Mouse (Mus musculus) thymus, adult 2 months (tissue): ENCODE results near the gene 6430628N08Rik. TPM values are rescaled to one million over a fixed set of nuclear protein-coding genes. Genes with fewer than 3 reads are reported as not detected.

ENCODE experiments used
- DNase-seq: peaks from one replicate; pipeline ENCODE4 v3.0.0; 2021
- H3K27ac ChIP-seq: fragments of 200-500 bp; 2 replicates; pipeline ENCODE4 v1.5.1; 2012; ENCODE audit warnings: low read length, control low read depth; ENCODE audit not compliant: control insufficient read depth, insufficient read depth
- H3K27me3 ChIP-seq: fragments of 200-500 bp; 2 replicates; pipeline ENCODE4 v1.6.1; 2012; ENCODE audit warnings: mild to moderate bottlenecking, low read length, moderate library complexity, mixed read lengths; ENCODE audit not compliant: control insufficient read depth, insufficient read depth
- H3K36me3 ChIP-seq: fragments of 200-500 bp; 2 replicates; pipeline ENCODE4 v1.6.1; 2012; ENCODE audit warnings: mild to moderate bottlenecking, low read length, moderate library complexity; ENCODE audit not compliant: control insufficient read depth, insufficient read depth
- H3K4me1 ChIP-seq: fragments of 200-500 bp; replicated peaks from 2 replicates; pipeline ENCODE4 v1.6.1; 2012; ENCODE audit warnings: low read length; ENCODE audit not compliant: control insufficient read depth, insufficient read depth
- H3K4me3 ChIP-seq: fragments of 200-500 bp; 2 replicates; pipeline ENCODE4 v1.5.1; 2012; ENCODE audit warnings: mild to moderate bottlenecking, low read length, control low read depth, moderate library complexity; ENCODE audit not compliant: control insufficient read depth, insufficient read depth
- CTCF ChIP-seq: fragments of 200-500 bp; IDR thresholded peaks from 2 replicates; pipeline ENCODE4 v1.5.1; 2012; ENCODE audit warnings: mild to moderate bottlenecking, control low read depth, low read length, moderate library complexity, borderline replicate concordance; ENCODE audit not compliant: control insufficient read depth, poor library complexity, insufficient read depth; ENCODE audit errors: extremely low read depth
- POLR2A ChIP-seq: fragments of 200-500 bp; IDR thresholded peaks from 2 replicates; pipeline ENCODE4 v1.6.1; 2012; ENCODE audit warnings: mild to moderate bottlenecking, low read length, control low read depth, moderate library complexity; ENCODE audit not compliant: control insufficient read depth, poor library complexity, insufficient read depth; ENCODE audit errors: extremely low read depth
- WGBS: fragments of 180-500 bp; shearing (Covaris S2); methylation state at CpG from one replicate; pipeline ENCODE4 v1.1.7; 2018; 5-methylcytosine and 5-hydroxymethylcytosine counted together
- polyA plus RNA-seq: library from polyadenylated mRNA; depleted of rRNA; stranded (reverse); fragments of >200 nt; gene quantifications from 2 replicates; pipeline ENCODE4 v1.2.3, GENCODE M21; 2012; rRNA removed

6430628N08Rik gene
- polyA plus RNA-seq, 1 experiment, result not detected

DNA sequence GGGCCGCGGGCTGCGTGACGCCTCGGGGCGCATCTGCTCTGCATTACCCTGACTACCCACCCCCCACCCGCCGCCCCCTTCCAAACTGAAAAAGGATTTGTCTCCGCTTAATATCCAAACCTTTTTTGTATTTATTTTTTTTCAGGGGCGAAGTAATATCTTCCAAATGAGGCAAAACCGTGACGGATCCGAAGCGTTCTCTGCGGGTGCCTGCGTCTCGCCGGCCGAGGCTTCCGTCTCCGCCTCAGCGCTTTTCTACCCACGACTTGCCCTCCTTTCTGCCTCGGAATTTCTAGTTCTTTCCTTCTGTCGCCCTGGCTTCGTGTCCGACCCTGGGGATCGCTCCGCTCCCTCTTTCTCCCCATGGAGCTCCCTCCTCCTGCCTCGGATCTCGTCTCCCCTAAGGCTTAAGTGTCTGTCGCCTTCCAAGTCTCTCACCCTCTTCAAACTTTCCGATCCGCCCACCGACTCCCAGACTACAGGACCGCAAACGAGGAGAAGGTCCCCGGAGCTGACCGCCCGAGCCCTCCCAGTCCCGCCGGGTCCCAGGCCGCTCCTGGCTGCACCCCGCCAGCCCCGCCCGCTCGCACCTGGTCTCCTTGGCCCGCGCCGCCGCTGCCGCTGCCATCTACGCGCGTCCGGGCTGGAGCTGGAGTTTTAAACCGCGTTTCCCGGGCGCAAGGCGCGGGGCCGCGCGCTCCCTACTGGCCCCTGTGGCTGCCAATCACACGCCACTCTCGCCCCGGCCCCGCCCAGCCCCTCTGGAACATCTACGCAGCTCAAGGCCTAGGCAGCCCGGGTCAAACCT lies 49.0 kb downstream of the 6430628N08Rik start, which contains the start of gene Dmbx1:
Dmbx1 (minus strand) TSS at position 632 of the 808 bp plus-strand sequence.
- Histone ChIP-seq H3K36me3 (no peaks in the 10 kb centered on the region), H3K27ac (no peak within 1 kb of the TSS), H3K4me1 (peaks cover 3% of the 10 kb centered on the region; the same call in 1 of the 2 replicates), H3K27me3 (peaks cover 31% of the 10 kb centered on the region), H3K4me3 (no peak within 1 kb of the TSS)
- DNase-seq, result no peak
- no peak for TF ChIP-seq POLR2A
- no peak for TF ChIP-seq CTCF
- WGBS, result 2% methylated on average over 71 of the region's 71 CpGs

DNA sequence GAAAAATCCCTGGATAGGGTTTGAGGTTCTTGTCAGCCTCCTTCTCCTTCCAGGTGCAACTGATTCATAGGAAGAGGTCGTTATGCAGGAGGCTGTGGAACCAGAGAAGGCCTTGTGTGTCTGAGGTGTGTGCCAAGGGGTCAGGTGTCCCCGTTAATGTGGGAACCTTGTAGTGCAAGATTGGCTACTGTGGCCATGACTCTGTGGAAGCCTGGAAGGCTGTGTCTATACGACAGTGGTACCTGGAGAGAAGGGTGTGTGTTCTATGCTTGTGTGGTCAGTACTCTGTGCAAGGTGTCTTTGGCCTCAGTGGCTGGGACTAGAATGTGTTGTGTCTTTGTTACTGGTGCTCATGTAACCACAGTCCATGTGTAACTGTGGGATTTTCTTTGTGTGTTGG lies 50.2 kb downstream of the 6430628N08Rik start:
- Histone ChIP-seq H3K4me3 (no peak overlapping the region), H3K27me3 (peaks cover 38% of the 10 kb centered on the region), H3K27ac (no peak overlapping the region), H3K36me3 (no peaks in the 10 kb centered on the region), H3K4me1 (peaks cover 3% of the 10 kb centered on the region; the same call in 1 of the 2 replicates)
- TF ChIP-seq CTCF (no peak), POLR2A (no peak)
- no peak for DNase-seq
- 20% methylated on average over 3 of the region's 3 CpGs for WGBS

DNA sequence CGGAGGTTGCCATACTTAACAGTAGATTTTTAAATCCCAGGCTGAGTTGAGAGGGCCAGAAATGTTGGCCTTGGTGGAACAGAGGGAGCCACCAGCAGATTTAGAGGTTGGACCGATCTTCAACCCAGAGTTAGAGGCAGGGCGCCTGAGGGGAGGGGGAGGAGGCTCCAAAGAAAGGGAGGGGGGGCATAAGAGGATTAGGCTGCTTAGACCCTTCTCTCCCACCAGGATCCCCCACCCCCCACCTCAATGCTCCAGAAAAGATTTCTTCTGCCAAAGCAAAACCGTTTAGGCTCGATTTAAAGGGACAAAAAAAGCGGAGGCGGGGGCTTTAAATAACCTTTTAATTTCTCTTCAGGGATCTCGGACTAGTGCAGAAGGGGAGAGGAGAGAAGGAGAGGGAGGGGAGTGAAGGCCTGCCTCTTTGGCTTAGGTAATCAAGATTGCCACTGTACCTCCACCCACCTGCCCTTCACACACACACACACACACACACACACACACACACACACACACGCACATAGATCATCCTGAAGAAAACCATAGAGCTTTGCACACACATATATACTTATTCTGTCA lies 50.9 kb downstream of the 6430628N08Rik start:
- DNase-seq, result no peak

DNA sequence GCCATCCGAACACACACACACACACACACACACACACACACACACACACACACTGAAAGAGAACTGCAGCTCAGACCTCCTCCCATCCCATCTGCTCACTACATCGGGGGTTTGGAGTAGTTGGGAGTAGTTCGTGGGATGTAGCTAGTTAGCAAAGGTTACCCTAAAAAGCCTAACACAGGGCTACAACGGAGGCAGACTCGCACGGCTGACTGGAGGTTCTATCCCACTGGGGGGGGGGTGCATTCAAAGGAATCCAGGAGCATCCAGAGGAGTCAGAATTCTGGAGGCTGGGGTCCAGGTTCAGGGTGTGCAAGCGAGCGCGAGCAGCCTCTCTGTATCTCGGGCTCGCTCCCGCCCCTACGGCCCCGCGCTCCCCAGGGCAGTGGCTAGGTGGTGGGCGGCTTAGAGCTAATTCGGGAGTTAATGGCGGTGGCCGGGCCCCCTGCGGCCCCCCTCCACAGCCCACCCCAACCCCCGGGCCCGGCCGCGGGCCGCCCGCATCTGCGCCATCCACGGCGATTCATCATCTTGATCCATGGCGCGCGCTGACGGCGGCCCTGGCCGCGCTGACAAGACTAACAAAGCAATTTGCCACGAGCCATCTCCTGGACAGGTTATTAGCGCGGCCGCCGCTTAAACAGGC lies 53.3 kb downstream of the 6430628N08Rik start:
- H3K4me1 ChIP-seq, result 0 out of 2 replicates have a peak, but pooled peaks cover 3% of the 10 kb centered on the region
- H3K27me3 ChIP-seq, result peaks cover 18% of the 10 kb centered on the region
- no peak for TF ChIP-seq CTCF
- H3K27ac ChIP-seq, result no peak overlapping the region
- no peaks in the 10 kb centered on the region for H3K36me3 ChIP-seq
- DNase-seq, result no peak
- no peak overlapping the region for H3K4me3 ChIP-seq
- WGBS, result 5% methylated on average over 40 of the region's 41 CpGs

More for the DNA sequence above, 50.9 kb downstream of the 6430628N08Rik start:
- Histone ChIP-seq H3K4me3 (no peak overlapping the region), H3K27me3 (peaks cover 32% of the 10 kb centered on the region), H3K4me1 (peaks cover 3% of the 10 kb centered on the region; the same call in 1 of the 2 replicates), H3K27ac (no peak overlapping the region), H3K36me3 (no peaks in the 10 kb centered on the region)
- WGBS, result 41% methylated on average over 9 of the region's 9 CpGs
- TF ChIP-seq POLR2A, result no peak
- TF ChIP-seq CTCF, result no peak

Other genes starting within 250 kb of the 6430628N08Rik start
- 6.2 and 9.2 TPM in 2 replicates for gene Cyp4b1, start 242.9 kb upstream of the 6430628N08Rik start, polyA plus RNA-seq
- gene Efcab14, start 152.9 kb upstream of the 6430628N08Rik start, polyA plus RNA-seq, result 31.2 and 32.2 TPM in 2 replicates
- gene Tex38, start 109.6 kb upstream of the 6430628N08Rik start, polyA plus RNA-seq, result 0.71 and 0.87 TPM in 2 replicates
- 30.2 and 37.5 TPM in 2 replicates for gene Atpaf1, start 105.9 kb upstream of the 6430628N08Rik start, polyA plus RNA-seq
- 36.4 and 36.8 TPM in 2 replicates for gene Mob3c, start 62.6 kb upstream of the 6430628N08Rik start, polyA plus RNA-seq
- 101 and 136 TPM in 2 replicates for gene Mknk1, start 51.5 kb upstream of the 6430628N08Rik start, polyA plus RNA-seq
- 0.09 and 0.15 TPM in 2 replicates for gene Kncn, start 6.3 kb upstream of the 6430628N08Rik start, polyA plus RNA-seq
- gene Dmbx1, start 49.3 kb downstream of the 6430628N08Rik start, polyA plus RNA-seq, result 0.14 and 0.18 TPM in 2 replicates
- 77.2 and 88.1 TPM in 2 replicates for gene Faah, start 127.3 kb downstream of the 6430628N08Rik start, polyA plus RNA-seq
- gene Nsun4, start 163.2 kb downstream of the 6430628N08Rik start, polyA plus RNA-seq, result 15.9 and 19.1 TPM in 2 replicates
- 133 and 213 TPM in 2 replicates for gene Uqcrh, start 184.4 kb downstream of the 6430628N08Rik start, polyA plus RNA-seq
- gene Lrrc41, start 184.6 kb downstream of the 6430628N08Rik start, polyA plus RNA-seq, result 66.1 and 67.1 TPM in 2 replicates
- gene Rad54l, start 233.0 kb downstream of the 6430628N08Rik start, polyA plus RNA-seq, result 12.7 and 15.4 TPM in 2 replicates
- 36.1 and 40.1 TPM in 2 replicates for gene Pomgnt1, start 233.2 kb downstream of the 6430628N08Rik start, polyA plus RNA-seq